Mouse (Mus musculus) forebrain, embryonic 13.5 days (tissue): ENCODE data around the gene Sema4d. TPM values are rescaled to one million over a fixed set of nuclear protein-coding genes. Genes with fewer than 3 reads are reported as not detected.

Experiments used
- ATAC-seq: fragments of 200-750 bp; cut with Nextera tagmentation; 2 replicates; pipeline ENCODE4 v1.8.0; 2017
- H3K27ac ChIP-seq: fragments of 300-500 bp; sonication (generic); 2 replicates; pipeline ENCODE4 v1.5.1; 2015; ENCODE audit warnings: inconsistent platforms, mild to moderate bottlenecking, moderate library complexity
- H3K27me3 ChIP-seq: fragments of 300-500 bp; sonication (generic); 2 replicates; pipeline ENCODE4 v1.6.1; 2015; ENCODE audit warnings: mild to moderate bottlenecking, inconsistent platforms
- H3K36me3 ChIP-seq: fragments of 300-500 bp; sonication (generic); 2 replicates; pipeline ENCODE4 v1.6.1; 2015; ENCODE audit warnings: mild to moderate bottlenecking, inconsistent platforms; ENCODE audit not compliant: poor library complexity, severe bottlenecking
- H3K4me1 ChIP-seq: fragments of 300-500 bp; sonication (generic); 2 replicates; pipeline ENCODE4 v1.6.1; 2015; ENCODE audit warnings: inconsistent platforms
- H3K4me2 ChIP-seq: fragments of 300-500 bp; sonication (generic); 2 replicates; pipeline ENCODE4 v1.6.1; 2015; ENCODE audit warnings: inconsistent platforms, mild to moderate bottlenecking, moderate library complexity
- H3K4me3 ChIP-seq: fragments of 300-500 bp; sonication (generic); 2 replicates; pipeline ENCODE4 v1.5.1; 2015; ENCODE audit warnings: mild to moderate bottlenecking, inconsistent platforms
- H3K9ac ChIP-seq: fragments of 300-500 bp; sonication (generic); 2 replicates; pipeline ENCODE4 v1.6.1; 2015; ENCODE audit warnings: mild to moderate bottlenecking, inconsistent platforms
- H3K9me3 ChIP-seq: fragments of 300-500 bp; sonication (generic); replicated peaks from 2 replicates; pipeline ENCODE4 v1.6.1; 2016; ENCODE audit warnings: inconsistent platforms
- WGBS: fragments of 180-500 bp; shearing (Covaris S2); methylation state at CpG from one replicate; pipeline ENCODE4 v1.1.7; 2015; 5-methylcytosine and 5-hydroxymethylcytosine counted together
- polyA plus RNA-seq: library from polyadenylated mRNA; unstranded; fragments of >200 nt; fragmentation: Nextera tagmentation; extraction: Ambion mirVana; gene quantifications from 2 replicates; pipeline ENCODE4 v1.2.1, GENCODE M21; 2015

Gene Sema4d
- polyA plus RNA-seq, 1 experiment from 2014 or later: 10.8 TPM

DNA sequence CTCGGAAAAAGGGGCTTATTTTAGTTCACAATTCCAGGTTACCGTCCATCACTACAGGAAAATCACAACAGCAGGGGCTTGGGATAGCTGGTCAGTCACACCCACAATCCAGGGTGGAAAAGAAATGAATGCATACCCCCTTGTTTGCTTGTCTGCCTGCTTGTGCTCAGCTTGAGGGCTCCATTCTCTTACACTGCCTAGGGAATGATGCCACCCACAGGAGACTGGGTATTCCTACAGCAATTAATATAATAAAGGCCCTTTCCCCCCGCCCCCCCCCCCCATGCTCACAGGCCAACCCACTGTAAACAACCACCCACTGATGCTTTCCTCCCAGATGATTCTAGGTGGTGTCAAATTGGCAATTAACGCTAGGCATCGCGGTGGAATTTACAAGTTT is 38.9 kb upstream of the Sema4d start:
- WGBS: 85% methylated on average over 6 of the region's 6 CpGs
- Histone ChIP-seq H3K36me3 (no peaks in the 10 kb centered on the region), H3K9me3 (no peaks in the 10 kb centered on the region), H3K27me3 (peaks cover 7% of the 10 kb centered on the region; the same call in 1 of the 2 replicates), H3K4me1 (no peaks in the 10 kb centered on the region), H3K27ac (no peak overlapping the region), H3K4me2 (no peak overlapping the region), H3K4me3 (no peak overlapping the region), H3K9ac (no peak overlapping the region)
- ATAC-seq: no peak

GRCm38 (mm10) chr13:51830744-51831450 is 37.4 kb upstream of the Sema4d start:
- no peaks in the 10 kb centered on the region for H3K9me3 ChIP-seq
- WGBS: 26% methylated on average over 10 of the region's 10 CpGs
- H3K4me3 ChIP-seq: no peak overlapping the region
- no peak for ATAC-seq
- no peak overlapping the region for H3K9ac ChIP-seq
- no peak overlapping the region for H3K27ac ChIP-seq
- H3K27me3 ChIP-seq: no peaks in the 10 kb centered on the region
- H3K36me3 ChIP-seq: no peaks in the 10 kb centered on the region
- no peak overlapping the region for H3K4me2 ChIP-seq
- H3K4me1 ChIP-seq: no peaks in the 10 kb centered on the region

DNA sequence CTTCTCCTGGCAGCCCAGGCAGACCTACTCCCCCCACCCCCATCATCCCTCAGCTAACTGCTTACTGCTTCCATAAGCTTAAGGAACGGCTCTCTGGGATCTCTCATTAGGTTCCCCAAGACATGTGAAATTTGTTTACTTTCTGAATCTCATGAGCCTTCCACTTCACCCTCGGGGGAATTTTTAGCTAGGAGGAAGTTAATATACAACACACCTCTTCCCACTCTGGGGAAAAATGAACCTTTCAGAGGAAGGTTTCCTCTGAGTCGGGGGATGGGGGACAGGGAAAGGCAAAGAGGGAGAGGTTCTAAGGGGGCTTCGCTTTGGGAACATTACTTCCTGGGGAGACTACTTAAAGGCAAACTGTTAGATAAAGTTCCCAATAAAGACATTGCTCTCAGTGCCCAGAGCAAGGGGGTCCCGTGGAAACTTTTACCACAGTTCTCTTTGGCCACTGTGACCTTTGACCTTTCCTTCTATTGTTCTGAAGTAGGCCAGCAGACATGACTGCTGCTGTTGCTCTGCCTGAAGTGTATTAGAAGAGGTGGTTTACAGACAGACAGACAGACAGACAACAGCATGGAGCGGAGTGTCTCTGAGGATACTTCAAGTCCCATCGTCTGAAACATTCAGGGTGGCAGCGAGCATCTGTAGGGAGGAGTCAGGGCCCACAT is 30.4 kb upstream of the Sema4d start:
- ATAC-seq: no peak
- Histone ChIP-seq H3K9me3 (no peaks in the 10 kb centered on the region), H3K4me2 (no peak overlapping the region), H3K27me3 (no peaks in the 10 kb centered on the region), H3K27ac (no peak overlapping the region), H3K4me1 (no peaks in the 10 kb centered on the region; the same call in 1 of the 2 replicates), H3K36me3 (no peaks in the 10 kb centered on the region), H3K9ac (no peak overlapping the region), H3K4me3 (no peak overlapping the region)
- WGBS: 53% methylated on average over 8 of the region's 8 CpGs

DNA sequence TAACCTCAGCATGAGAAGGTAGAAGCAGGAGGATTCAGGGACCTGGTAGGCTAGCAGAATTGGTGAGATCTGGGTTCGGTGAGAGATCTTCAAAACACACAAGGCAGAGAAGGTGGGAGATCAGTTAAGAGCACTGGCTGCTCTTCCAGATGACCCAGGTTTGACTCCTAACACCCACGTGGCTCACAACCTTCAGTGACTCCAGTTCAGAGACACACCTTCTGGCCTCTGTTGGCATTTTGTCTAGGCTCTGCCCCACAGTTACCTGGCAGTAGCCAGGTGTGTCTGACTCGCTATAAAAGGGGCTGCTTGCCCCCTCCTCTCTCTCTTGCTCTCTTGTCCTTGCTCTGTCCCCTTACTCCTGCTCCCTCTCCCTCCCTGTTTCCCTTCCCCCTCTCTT is 28.4 kb upstream of the Sema4d start:
- no peak overlapping the region for H3K9ac ChIP-seq
- H3K27ac ChIP-seq: no peak overlapping the region
- H3K4me3 ChIP-seq: no peak overlapping the region
- H3K9me3 ChIP-seq: no peaks in the 10 kb centered on the region
- no peak for ATAC-seq
- no peaks in the 10 kb centered on the region for H3K36me3 ChIP-seq
- H3K4me2 ChIP-seq: no peak overlapping the region
- H3K4me1 ChIP-seq: no peaks in the 10 kb centered on the region; the same call in 1 of the 2 replicates
- 80% methylated on average over 3 of the region's 3 CpGs for WGBS
- no peaks in the 10 kb centered on the region for H3K27me3 ChIP-seq

- H3K36me3 ChIP-seq: no peaks in the 10 kb centered on the region
- H3K4me3 ChIP-seq: no peak overlapping the region
- H3K27ac ChIP-seq: no peak overlapping the region
- H3K4me2 ChIP-seq: no peak overlapping the region
- peaks cover 10% of the 10 kb centered on the region for H3K4me1 ChIP-seq
- no peak overlapping the region for H3K9ac ChIP-seq
- no peak for ATAC-seq
- H3K9me3 ChIP-seq: no peaks in the 10 kb centered on the region
- no peaks in the 10 kb centered on the region for H3K27me3 ChIP-seq
- 89% methylated on average over 6 of the region's 6 CpGs for WGBS
Observed at GRCm38 (mm10) chr13:51819351-51819750, 25.8 kb upstream of the Sema4d start.

- no peaks in the 10 kb centered on the region for H3K36me3 ChIP-seq
- peaks cover 14% of the 10 kb centered on the region for H3K4me1 ChIP-seq
- H3K4me3 ChIP-seq: no peak overlapping the region
- H3K9ac ChIP-seq: no peak overlapping the region
- ATAC-seq: no peak
- H3K27me3 ChIP-seq: no peaks in the 10 kb centered on the region
- H3K9me3 ChIP-seq: no peaks in the 10 kb centered on the region
- H3K4me2 ChIP-seq: no peak overlapping the region
- 81% methylated on average over 3 of the region's 3 CpGs for WGBS
- no peak overlapping the region for H3K27ac ChIP-seq
Observed at GRCm38 (mm10) chr13:51818944-51819326, 25.4 kb upstream of the Sema4d start.

GRCm38 (mm10) chr13:51818170-51818943 is 24.8 kb upstream of the Sema4d start:
- H3K9me3 ChIP-seq: no peaks in the 10 kb centered on the region
- no peaks in the 10 kb centered on the region for H3K36me3 ChIP-seq
- no peak for ATAC-seq
- H3K27ac ChIP-seq: no peak overlapping the region
- H3K4me1 ChIP-seq: peaks cover 20% of the 10 kb centered on the region
- WGBS: 84% methylated on average over 6 of the region's 6 CpGs
- no peak overlapping the region for H3K4me2 ChIP-seq
- H3K4me3 ChIP-seq: no peak overlapping the region
- no peaks in the 10 kb centered on the region for H3K27me3 ChIP-seq
- no peak overlapping the region for H3K9ac ChIP-seq

DNA sequence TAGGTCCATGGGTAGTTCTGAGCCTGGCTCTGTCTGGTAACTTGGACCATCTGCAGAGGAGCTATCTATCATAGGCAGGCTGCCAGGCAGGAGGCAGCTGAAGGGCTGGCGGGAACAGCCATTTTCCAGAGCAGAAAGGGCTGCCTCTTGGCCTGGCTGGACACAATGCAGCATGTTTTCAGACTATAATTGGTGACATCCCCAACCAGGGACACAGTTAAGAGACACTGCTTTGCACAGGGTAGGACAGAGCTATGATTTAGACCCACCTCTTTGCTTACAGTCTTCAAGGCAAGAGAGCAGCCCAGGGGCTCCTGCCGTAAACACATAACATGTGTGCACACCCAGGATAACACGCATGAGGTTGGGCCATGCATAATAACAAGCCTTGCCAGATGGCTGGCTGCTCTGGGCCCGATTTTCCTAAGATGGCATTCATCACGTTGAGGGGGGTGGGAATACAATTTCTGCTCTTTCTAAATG is 23.1 kb upstream of the Sema4d start:
- Histone ChIP-seq H3K36me3 (no peaks in the 10 kb centered on the region), H3K4me2 (no peak overlapping the region), H3K9ac (no peak overlapping the region), H3K27ac (peak overlapping the region; percentile 82), H3K4me1 (peaks cover 29% of the 10 kb centered on the region), H3K27me3 (no peaks in the 10 kb centered on the region), H3K9me3 (no peaks in the 10 kb centered on the region), H3K4me3 (no peak overlapping the region)
- 59% methylated on average over 5 of the region's 5 CpGs for WGBS
- peak; percentile 84 for ATAC-seq

DNA sequence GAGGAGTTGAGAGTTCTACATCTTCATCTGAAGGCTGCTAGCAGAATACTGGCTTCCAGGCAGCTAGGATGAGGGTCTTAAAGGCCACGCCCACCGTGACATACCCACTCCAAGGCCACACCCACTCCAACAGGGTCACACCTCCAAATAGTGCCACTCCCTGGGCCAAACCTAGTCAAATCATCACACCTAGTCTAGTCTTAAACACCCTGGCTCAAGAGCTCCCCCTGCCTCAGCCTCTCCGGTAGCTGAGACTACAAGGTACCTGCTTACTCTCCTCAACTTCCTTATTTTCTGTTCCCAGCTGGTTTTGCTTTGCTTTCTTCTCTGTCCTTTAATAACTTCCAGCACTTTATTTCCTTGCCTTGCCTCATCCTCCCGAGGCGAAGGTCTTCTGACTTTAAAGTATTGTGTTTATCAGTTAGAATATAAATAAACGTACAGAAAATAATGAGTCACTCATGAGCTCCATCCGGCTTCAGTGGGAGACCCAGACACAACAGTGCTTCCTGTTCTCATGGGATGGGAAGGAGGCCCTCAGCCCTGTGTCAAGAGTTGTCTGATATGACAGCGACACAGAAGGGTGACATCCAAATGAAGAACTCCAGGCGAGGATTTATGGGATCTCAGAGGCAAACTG is 22.4 kb upstream of the Sema4d start:
- no peak for ATAC-seq
- no peak overlapping the region for H3K9ac ChIP-seq
- 82% methylated on average over 9 of the region's 9 CpGs for WGBS
- peaks cover 31% of the 10 kb centered on the region for H3K4me1 ChIP-seq
- no peak overlapping the region for H3K4me3 ChIP-seq
- H3K4me2 ChIP-seq: no peak overlapping the region
- H3K36me3 ChIP-seq: no peaks in the 10 kb centered on the region
- peak overlapping the region; percentile 82 for H3K27ac ChIP-seq
- H3K9me3 ChIP-seq: no peaks in the 10 kb centered on the region
- no peaks in the 10 kb centered on the region for H3K27me3 ChIP-seq

DNA sequence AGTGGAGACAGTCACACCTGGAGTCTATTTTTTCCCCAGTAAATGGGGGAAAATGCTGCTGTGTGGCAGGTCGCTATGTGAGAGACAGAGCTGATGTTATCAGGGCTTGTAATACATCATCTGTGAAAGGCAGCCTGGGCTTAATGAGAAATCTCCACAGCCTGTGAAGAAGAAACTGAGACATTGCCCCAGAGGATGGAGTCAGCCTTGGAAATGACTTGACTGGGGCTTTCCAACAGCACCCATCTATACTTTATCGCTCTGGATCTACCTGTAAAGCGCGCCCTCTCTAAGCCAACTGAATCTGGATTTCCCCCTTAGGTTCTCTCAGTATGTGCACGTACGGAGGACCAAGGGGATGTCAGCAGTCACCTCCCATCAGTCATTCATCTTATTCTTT is 21.1 kb upstream of the Sema4d start:
- 0 out of 2 replicates have a peak overlapping the region, but pooled peaks have one; percentile 22 for H3K27ac ChIP-seq
- H3K36me3 ChIP-seq: no peaks in the 10 kb centered on the region
- ATAC-seq: no peak
- no peak overlapping the region for H3K4me3 ChIP-seq
- H3K9ac ChIP-seq: no peak overlapping the region
- no peaks in the 10 kb centered on the region for H3K9me3 ChIP-seq
- WGBS: 94% methylated on average over 6 of the region's 6 CpGs
- peaks cover 31% of the 10 kb centered on the region for H3K4me1 ChIP-seq
- no peak overlapping the region for H3K4me2 ChIP-seq
- no peaks in the 10 kb centered on the region for H3K27me3 ChIP-seq

DNA sequence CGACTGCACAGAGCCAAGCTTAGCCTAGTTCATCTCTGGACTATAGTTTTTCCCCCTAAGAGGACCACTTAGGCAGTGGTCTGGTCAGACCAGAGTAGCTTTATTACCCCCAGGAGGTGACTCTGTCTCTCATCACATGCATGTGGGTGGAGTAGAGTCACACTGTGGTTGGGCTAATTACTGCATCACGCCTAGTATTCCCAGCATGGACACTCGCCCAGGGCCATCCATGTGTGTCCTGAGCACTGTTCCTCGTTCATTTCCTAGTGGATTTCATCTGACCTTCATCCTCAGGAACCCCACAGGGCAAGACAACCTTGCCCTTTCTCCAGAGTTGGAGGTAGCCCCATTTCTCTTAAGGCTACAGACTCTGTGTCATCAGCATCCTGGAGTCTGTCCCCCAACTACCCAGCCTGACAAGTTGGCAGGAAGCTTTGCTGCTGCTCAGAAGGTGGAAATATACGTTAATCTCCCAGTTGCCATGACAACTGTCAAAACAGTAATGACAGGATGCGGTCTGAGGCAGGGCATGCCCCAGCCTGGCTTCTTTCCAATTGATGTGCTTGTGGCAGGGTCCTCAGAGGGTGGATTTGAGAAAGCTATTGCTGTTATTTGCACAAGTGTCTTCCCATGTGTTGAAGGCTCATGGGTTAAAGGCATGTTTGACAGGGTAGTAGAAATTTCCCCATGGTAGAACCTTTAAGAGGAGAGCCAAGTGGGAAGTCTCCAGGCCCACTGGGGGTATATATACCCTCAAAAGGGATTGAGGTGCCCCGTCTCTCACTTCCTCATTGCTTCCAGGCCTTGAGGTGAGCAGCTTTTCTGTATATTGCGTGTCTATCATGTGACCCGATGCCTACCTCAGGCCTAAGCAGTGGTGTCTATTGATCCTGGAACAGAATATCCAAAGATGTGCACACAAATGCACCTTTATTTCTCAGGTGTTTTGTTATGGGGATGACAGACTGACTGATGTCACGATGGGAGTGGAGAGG is 20.4 kb upstream of the Sema4d start:
- no peak overlapping the region for H3K4me3 ChIP-seq
- H3K27me3 ChIP-seq: no peaks in the 10 kb centered on the region
- no peak overlapping the region for H3K4me2 ChIP-seq
- peak overlapping the region; percentile 22; the same call in 1 of the 2 replicates for H3K27ac ChIP-seq
- 0 out of 2 replicates have a peak, but pooled peaks have one; percentile 1 for ATAC-seq
- WGBS: 56% methylated on average over 10 of the region's 10 CpGs
- no peaks in the 10 kb centered on the region for H3K9me3 ChIP-seq
- no peak overlapping the region for H3K9ac ChIP-seq
- H3K4me1 ChIP-seq: peaks cover 31% of the 10 kb centered on the region
- H3K36me3 ChIP-seq: no peaks in the 10 kb centered on the region
